Mouse (Mus musculus) heart, postnatal 14 days (tissue): ENCODE measurements at regions not wholly inside any gene's neighbourhood (a gene's known extent, or its start where the extent isn't known, plus 50 kb on each side); places are given as distances from the start of the nearest gene placed in this dataset.

Source experiments
- DNase-seq, 2 experiments: peaks; one replicate each; pipeline ENCODE4 v3.0.0; 2021 to 2022
- intact Hi-C: fragments of 180-260 bp; cut with DNase I; formaldehyde crosslinking; loops from one replicate; pipeline ENCODE4 v1.15.1; 2025

- no peak for DNase-seq
- intact Hi-C loops, result no loop called here
These were observed 105.9 kb upstream of the Arl4c start for GRCm38 (mm10) chr1:88807901-88808300.

- intact Hi-C loops, result no loop called here
- DNase-seq, result no peak
These were observed 106.5 kb upstream of the Arl4c start for GRCm38 (mm10) chr1:88808508-88808907.

DNA sequence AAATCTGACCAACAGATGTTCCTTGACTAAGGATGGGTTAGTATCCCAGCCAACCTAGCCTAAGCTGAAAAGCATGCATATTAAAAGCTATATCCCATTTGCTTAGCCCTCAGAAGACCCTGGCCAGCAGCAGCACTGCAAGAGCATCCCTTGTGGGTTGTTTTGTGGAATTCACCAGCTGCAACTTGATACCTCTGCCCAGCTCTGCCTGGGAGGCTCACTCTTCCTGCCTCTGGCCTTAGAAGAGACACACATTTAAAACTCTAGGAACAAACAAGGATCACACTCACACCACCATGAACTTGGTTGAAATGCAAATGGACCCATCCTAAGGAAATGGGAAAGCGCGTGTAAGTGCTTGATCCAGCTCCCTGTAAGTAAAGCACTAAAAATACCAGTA lies 107.7 kb upstream of the Arl4c start:
- no peak for DNase-seq
- intact Hi-C loops, result no loop called here

GRCm38 (mm10) chr1:88813200-88813599 lies 111.2 kb upstream of the Arl4c start:
- DNase-seq, result no peak
- intact Hi-C loops, result no loop called here

DNA sequence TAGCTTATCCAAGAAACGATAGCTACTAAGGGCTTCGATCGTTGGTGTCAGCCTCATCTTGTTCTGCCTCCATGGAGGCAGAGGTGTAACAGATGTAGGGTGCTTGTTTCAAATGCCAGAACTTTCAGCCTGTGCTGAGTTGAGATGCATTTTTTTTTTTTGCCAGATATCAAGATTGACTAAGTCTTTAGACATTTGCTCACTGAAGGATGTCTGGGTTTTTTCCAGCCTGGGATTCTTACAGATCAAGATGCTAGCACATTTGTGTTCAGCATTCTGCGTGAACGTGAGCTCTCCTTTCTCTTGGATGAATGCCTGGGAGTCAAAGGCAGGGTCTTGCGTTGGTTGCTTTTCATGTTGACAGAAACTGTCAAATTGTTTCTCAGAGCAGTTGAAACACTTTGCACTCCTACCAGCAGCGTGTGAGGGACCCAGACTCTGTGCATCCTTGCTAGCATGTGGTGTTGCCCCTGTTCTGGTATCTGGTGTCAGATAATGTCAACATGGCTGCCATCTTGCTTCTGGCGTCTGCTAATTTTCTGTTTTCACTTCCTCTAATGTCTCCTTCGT lies 114.4 kb upstream of the Arl4c start:
- intact Hi-C loops, result no loop called here
- no peak for DNase-seq

DNA sequence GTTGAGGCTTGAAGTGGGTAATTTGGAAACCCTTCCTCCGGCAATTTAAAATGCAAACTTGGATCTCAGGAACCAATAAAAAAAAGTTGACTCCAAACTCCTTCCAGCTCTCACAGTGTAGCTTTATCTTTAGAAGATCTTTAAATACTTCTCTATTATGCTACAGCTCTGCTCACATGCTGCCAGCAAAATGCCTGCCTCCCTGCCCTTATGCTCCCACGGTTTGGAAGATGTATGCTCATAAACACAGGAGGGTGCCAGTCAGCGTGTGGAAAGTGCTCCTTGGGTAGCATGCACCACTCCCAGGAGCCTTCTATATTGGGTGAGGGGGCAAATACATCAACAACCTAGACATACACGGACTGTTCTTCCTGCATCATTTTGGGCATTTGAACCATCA lies 123.2 kb upstream of the Arl4c start:
- no peak for DNase-seq
- intact Hi-C loops, result no loop called here

- DNase-seq, result no peak
- intact Hi-C loops, result no loop called here
These were observed 136.7 kb upstream of the Arl4c start for GRCm38 (mm10) chr1:88838661-88839274.

GRCm38 (mm10) chr1:88839407-88839976 lies 137.5 kb upstream of the Arl4c start:
- DNase-seq, result no peak
- intact Hi-C loops, result no loop called here

DNA sequence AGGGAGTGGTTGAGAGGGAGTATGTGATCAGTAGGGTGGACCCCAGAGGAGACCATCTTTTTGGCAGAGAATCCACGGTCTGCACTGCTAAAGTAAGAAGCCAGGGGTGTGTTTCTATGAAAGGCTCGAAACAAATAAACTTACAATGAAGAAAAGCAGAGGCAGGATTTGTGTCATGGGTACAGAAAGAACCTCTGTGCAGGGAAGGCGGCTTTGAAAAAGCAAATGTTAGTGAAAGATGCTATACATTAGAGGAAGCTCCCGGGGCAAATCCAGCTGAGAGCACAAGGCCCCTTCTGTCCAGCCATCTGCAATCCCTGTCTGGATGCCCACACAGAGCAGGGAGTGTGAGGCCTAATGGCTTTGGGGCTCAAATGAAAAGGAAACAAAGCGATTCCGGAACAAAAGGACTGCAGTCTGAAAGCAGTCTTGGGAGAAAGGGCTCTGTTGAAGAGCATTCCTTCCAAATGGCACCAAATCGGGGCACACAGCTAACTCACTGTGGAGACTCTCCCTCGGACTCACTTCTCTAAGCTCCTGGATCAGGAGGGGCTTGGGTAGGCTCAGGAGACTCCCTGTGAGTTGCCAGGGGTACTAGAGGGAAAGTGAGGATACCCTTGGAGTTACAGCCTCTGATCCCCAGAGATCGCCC lies 138.1 kb upstream of the Arl4c start:
- no peak for DNase-seq
- intact Hi-C loops, result no loop called here

- intact Hi-C loops, result no loop called here
- no peak for DNase-seq
These were observed 139.1 kb upstream of the Arl4c start for GRCm38 (mm10) chr1:88840991-88841592.

GRCm38 (mm10) chr1:88847333-88848091 lies 145.5 kb upstream of the Arl4c start:
- DNase-seq, result no peak
- intact Hi-C loops, result no loop called here

DNA sequence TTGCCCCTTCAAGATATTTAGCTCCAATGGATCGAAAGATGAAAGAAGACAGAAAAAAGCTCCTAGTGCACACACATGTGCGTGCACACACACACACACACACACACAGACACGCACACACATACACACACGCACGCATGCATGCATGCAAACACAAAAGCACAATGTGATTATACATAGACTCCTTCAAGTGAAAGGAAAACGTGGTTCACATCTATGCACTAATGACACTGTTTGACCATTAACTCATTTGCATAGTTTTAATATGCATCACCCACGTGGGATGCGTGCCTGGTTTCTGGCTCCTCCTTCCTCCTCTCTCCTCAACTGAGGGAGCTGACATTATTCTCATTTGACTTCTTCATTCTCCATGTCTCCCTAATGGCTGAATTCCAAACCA lies 146.2 kb upstream of the Arl4c start:
- intact Hi-C loops, result no loop called here
- no peak for DNase-seq

DNA sequence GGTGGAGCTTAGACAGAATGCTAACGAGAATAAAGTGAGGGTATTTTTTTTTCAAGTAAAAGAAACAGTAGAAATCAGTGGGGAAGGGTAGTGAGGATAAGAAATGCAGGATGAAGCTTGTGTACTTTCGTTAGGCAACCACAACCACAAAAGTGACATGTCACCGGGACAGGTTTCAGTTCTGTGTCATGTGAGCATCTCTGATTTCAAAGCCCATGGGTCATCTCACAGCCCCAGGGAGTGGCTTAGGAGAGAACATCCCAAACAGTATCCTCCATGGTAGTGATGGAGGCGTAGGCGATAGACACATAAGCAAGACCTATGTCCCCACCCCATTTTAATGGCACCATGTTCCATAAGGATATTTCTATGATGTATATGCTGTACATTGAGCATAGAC lies 147.4 kb upstream of the Arl4c start:
- intact Hi-C loops, result no loop called here
- DNase-seq, result no peak

- intact Hi-C loops, result no loop called here
- no peak for DNase-seq
These were observed 149.9 kb upstream of the Arl4c start for GRCm38 (mm10) chr1:88851931-88852330.

GRCm38 (mm10) chr1:88860871-88861589 lies 159.0 kb upstream of the Arl4c start:
- DNase-seq, result no peak
- intact Hi-C loops, result no loop called here

DNA sequence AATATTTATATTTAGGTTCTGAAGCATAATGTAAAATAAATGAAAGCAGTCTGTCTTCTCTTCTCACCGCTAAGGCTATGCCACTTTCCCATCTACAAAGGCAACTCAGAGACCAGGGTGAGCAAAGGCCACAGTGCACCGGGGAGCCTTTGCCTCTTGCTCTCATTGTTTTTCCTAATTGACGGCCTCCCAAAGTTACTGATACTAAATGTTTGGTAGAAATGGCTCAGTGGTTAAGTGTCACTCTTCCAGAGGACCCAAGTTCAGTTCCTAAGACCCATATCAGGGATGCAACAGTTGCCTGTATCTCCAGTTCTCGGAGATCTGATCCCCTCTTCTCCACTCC lies 159.5 kb upstream of the Arl4c start:
- no peak for DNase-seq
- intact Hi-C loops, result no loop called here

- intact Hi-C loops, result no loop called here
These were observed 163.4 kb upstream of the Arl4c start for GRCm38 (mm10) chr1:88865436-88865835.

GRCm38 (mm10) chr1:88866571-88866970 lies 164.6 kb upstream of the Arl4c start:
- no peak for DNase-seq

More at GRCm38 (mm10) chr1:88865436-88865835, 163.4 kb upstream of the Arl4c start:
- DNase-seq, result no peak

GRCm38 (mm10) chr1:88867138-88867537 lies 165.1 kb upstream of the Arl4c start:
- no peak for DNase-seq
- intact Hi-C loops, result no loop called here

More at GRCm38 (mm10) chr1:88866571-88866970, 164.6 kb upstream of the Arl4c start:
- intact Hi-C loops, result no loop called here

GRCm38 (mm10) chr1:88869885-88870284 lies 167.9 kb upstream of the Arl4c start:
- intact Hi-C loops, result no loop called here

More at GRCm38 (mm10) chr1:88869885-88870284, 167.9 kb upstream of the Arl4c start:
- no peak for DNase-seq
